Mouse (Mus musculus): ENCODE measurements around the gene Hes7. TPM values are rescaled to one million over a fixed set of nuclear protein-coding genes. Genes with fewer than 3 reads are reported as not detected.

Hes7 gene
- total and polyA plus RNA-seq, 3 experiments, result 0.04 TPM; not detected in 2

GRCm38 (mm10) chr11:69128426-69129122 is 8.4 kb downstream of the Hes7 start:
- in situ Hi-C loops (cut with MboI; ENCODE audit: low pct_ligation_motif_present, low pct_unique_long_range_greater_than_20kb, low sequenced_read_pairs), result no loop called here

GRCm38 (mm10) chr11:69133566-69133922 is 13.3 kb downstream of the Hes7 start:
- no peak for DNase-seq (ENCODE audit: extremely low read depth)
- Histone ChIP-seq H3K9me3 (replicated peaks; ENCODE audit: low read length) (peaks cover 6% of the 10 kb centered on the region), H3K36me3 (replicated peaks in 1 of 2; ENCODE audit: control insufficient read depth in 1 of 2, insufficient read depth in 1 of 2, low read length in 1 of 2) (no peaks in the 10 kb centered on the region), H3K4me2 (ENCODE audit: insufficient read depth, low read depth, poor library complexity, severe bottlenecking) (no peak overlapping the region), H3K79me2 (replicated peaks; ENCODE audit: control insufficient read depth, extremely low read depth, insufficient read depth, poor library complexity, severe bottlenecking) (no peaks in the 10 kb centered on the region), H3K27me3 (replicated peaks) (peaks cover 62% of the 10 kb centered on the region), H3K27ac (ENCODE audit: insufficient read depth, low read depth) (no peak overlapping the region), H3K4me1 (ENCODE audit: control insufficient read depth in 1 of 2, insufficient read depth in 2 of 2) (peaks cover 4 to 8% of the 10 kb centered on the region in 2 experiments; a peak in 3 of 4 replicates), H3K4me3 (replicated peaks in 1 of 3; ENCODE audit: low read depth in 2 of 3, low read length in 2 of 3, poor library complexity in 1 of 3) (no peak overlapping the region), H3K9ac (ENCODE audit: insufficient read depth, low read depth) (no peak overlapping the region)
- in situ Hi-C loops (cut with MboI; ENCODE audit: low pct_ligation_motif_present, low pct_unique_long_range_greater_than_20kb, low sequenced_read_pairs), result no loop called here
- dilution Hi-C loops (cut with MboI; ENCODE audit: extremely low pct_ligation_motif_present, extremely low pct_unique_long_range_greater_than_20kb, low sequenced_read_pairs), result no loop called here
- TF ChIP-seq MYC (IDR thresholded peaks at IDR 0.05; ENCODE audit: low read depth, low read length) (no peak), ZNF384 (IDR thresholded peaks at IDR 0.05; ENCODE audit: low read depth, low read length) (no peak), E2F4 (IDR thresholded peaks at IDR 0.05; ENCODE audit: insufficient replicate concordance, low read depth, low read length) (no peak), JUND (conservative IDR thresholded peaks at IDR 0.05; ENCODE audit: low read depth, low read length) (no peak), UBTF (IDR thresholded peaks at IDR 0.05; ENCODE audit: low read depth, low read length) (no peak), MAZ (IDR thresholded peaks at IDR 0.05; ENCODE audit: low read depth, low read length) (no peak), RAD21 (IDR thresholded peaks at IDR 0.05; ENCODE audit: low read depth, low read length) (no peak), GABPA (IDR thresholded peaks at IDR 0.05; ENCODE audit: insufficient replicate concordance, low read depth, low read length) (no peak), MAX (IDR thresholded peaks at IDR 0.05; ENCODE audit: low read length) (no peak), SIN3A (IDR thresholded peaks at IDR 0.05; ENCODE audit: low read length) (no peak), MEF2A (IDR thresholded peaks at IDR 0.05; ENCODE audit: borderline replicate concordance, low read depth, low read length) (no peak), POLR2AphosphoS2 (IDR thresholded peaks at IDR 0.05; ENCODE audit: low read depth, low read length) (no peak), HCFC1 (IDR thresholded peaks at IDR 0.05; ENCODE audit: low read depth, low read length) (no peak), MXI1 (IDR thresholded peaks at IDR 0.05; ENCODE audit: low read depth, low read length) (no peak), RCOR1 (conservative IDR thresholded peaks at IDR 0.05; ENCODE audit: low read depth, low read length) (no peak), BHLHE40 (IDR thresholded peaks at IDR 0.05; ENCODE audit: low read depth, low read length) (no peak), ELF1 (IDR thresholded peaks at IDR 0.05; ENCODE audit: low read depth, low read length) (no peak)

More at GRCm38 (mm10) chr11:69128426-69129122, 8.4 kb downstream of the Hes7 start:
- peak; percentile 37 for DNase-seq (ENCODE audit: extremely low read depth)
- H3K9ac ChIP-seq (ENCODE audit: insufficient read depth, low read depth), result no peak overlapping the region
- dilution Hi-C loops (cut with MboI; ENCODE audit: extremely low pct_ligation_motif_present, extremely low pct_unique_long_range_greater_than_20kb, low sequenced_read_pairs), result no loop called here
- H3K27ac ChIP-seq (ENCODE audit: insufficient read depth, low read depth), result no peak overlapping the region
- peaks cover 3% of the 10 kb centered on the region for H3K9me3 ChIP-seq (replicated peaks; ENCODE audit: low read length)
- H3K4me3 ChIP-seq (replicated peaks in 1 of 3; ENCODE audit: low read depth in 2 of 3, low read length in 2 of 3, poor library complexity in 1 of 3), result no peak overlapping the region
- peaks cover 77% of the 10 kb centered on the region for H3K27me3 ChIP-seq (replicated peaks)
- no peaks in the 10 kb centered on the region for H3K79me2 ChIP-seq (replicated peaks; ENCODE audit: control insufficient read depth, extremely low read depth, insufficient read depth, poor library complexity, severe bottlenecking)
- no peak overlapping the region for H3K4me2 ChIP-seq (ENCODE audit: insufficient read depth, low read depth, poor library complexity, severe bottlenecking)
- H3K36me3 ChIP-seq (replicated peaks in 1 of 2; ENCODE audit: control insufficient read depth in 1 of 2, insufficient read depth in 1 of 2, low read length in 1 of 2), result no peaks in the 10 kb centered on the region
- TF ChIP-seq POLR2A (IDR thresholded peaks at IDR 0.05; ENCODE audit: low read depth, low read length) (no peak), SIN3A (IDR thresholded peaks at IDR 0.05; ENCODE audit: low read length) (no peak), ZC3H11A (IDR thresholded peaks at IDR 0.05; ENCODE audit: low read depth, low read length) (no peak), ELF1 (IDR thresholded peaks at IDR 0.05; ENCODE audit: low read depth, low read length) (peak; percentile 45), GABPA (IDR thresholded peaks at IDR 0.05; ENCODE audit: insufficient replicate concordance, low read depth, low read length) (no peak), SMC3 (IDR thresholded peaks at IDR 0.05; ENCODE audit: low read depth, low read length) (no peak), IRF4 (IDR thresholded peaks at IDR 0.05; ENCODE audit: low read depth, low read length) (no peak), JUN (IDR thresholded peaks at IDR 0.05; ENCODE audit: insufficient read depth, low read depth, low read length) (no peak), JUND (conservative IDR thresholded peaks at IDR 0.05; ENCODE audit: low read depth, low read length) (no peak), UBTF (IDR thresholded peaks at IDR 0.05; ENCODE audit: low read depth, low read length) (no peak), E2F4 (IDR thresholded peaks at IDR 0.05; ENCODE audit: insufficient replicate concordance, low read depth, low read length) (no peak), USF2 (conservative IDR thresholded peaks at IDR 0.05; ENCODE audit: low read depth, low read length) (no peak), MAX (IDR thresholded peaks at IDR 0.05; ENCODE audit: low read length) (no peak), HCFC1 (IDR thresholded peaks at IDR 0.05; ENCODE audit: low read depth, low read length) (no peak), ZNF384 (IDR thresholded peaks at IDR 0.05; ENCODE audit: low read depth, low read length) (0 out of 2 replicates have a peak, but pooled peaks have one; percentile 19), TCF12 (IDR thresholded peaks at IDR 0.05; ENCODE audit: low read depth, low read length) (no peak), NRF1 (IDR thresholded peaks at IDR 0.05; ENCODE audit: low read depth, low read length) (no peak), MYC (IDR thresholded peaks at IDR 0.05; ENCODE audit: low read depth, low read length) (no peak), RCOR1 (conservative IDR thresholded peaks at IDR 0.05; ENCODE audit: low read depth, low read length) (no peak), TBP (conservative IDR thresholded peaks at IDR 0.05; ENCODE audit: low read depth, low read length) (peak; percentile 98), MAZ (IDR thresholded peaks at IDR 0.05; ENCODE audit: low read depth, low read length) (no peak), EP300 (IDR thresholded peaks at IDR 0.05; ENCODE audit: low read length) (no peak), MAFK (IDR thresholded peaks at IDR 0.05; ENCODE audit: insufficient replicate concordance, low read length) (peak; percentile 64; the same call in 1 of the 2 replicates), MEF2A (IDR thresholded peaks at IDR 0.05; ENCODE audit: borderline replicate concordance, low read depth, low read length) (no peak)
- peaks cover 6 to 14% of the 10 kb centered on the region in 2 experiments for H3K4me1 ChIP-seq (ENCODE audit: control insufficient read depth in 1 of 2, insufficient read depth in 2 of 2)
